Mouse (Mus musculus) heart, adult 9 months (tissue): ENCODE data around the gene Sarnp.

Experiments used
- DNase-seq, 2 experiments: peaks; one replicate each; pipeline ENCODE4 v3.0.0; 2022; ENCODE audit warnings: low spot score in 2 of 2

The Sarnp gene

GRCm38 (mm10) chr10:128916665-128917064, 99.5 kb downstream of the Sarnp start:
- DNase-seq: no peak

- DNase-seq: no peak
These were observed 100.3 kb downstream of the Sarnp start for GRCm38 (mm10) chr10:128917400-128917799.

- peak in 1 of 2 experiments; percentile 39 for DNase-seq
These were observed 101.1 kb downstream of the Sarnp start for GRCm38 (mm10) chr10:128918246-128918645.

GRCm38 (mm10) chr10:128919203-128919631, 102.1 kb downstream of the Sarnp start:
- DNase-seq: peak in 1 of 2 experiments; percentile 47

GRCm38 (mm10) chr10:128919966-128920365, 102.8 kb downstream of the Sarnp start:
- no peak for DNase-seq

- DNase-seq: peak; percentile 56 to 74
These were observed 103.6 kb downstream of the Sarnp start for GRCm38 (mm10) chr10:128920736-128921161.

GRCm38 (mm10) chr10:128921251-128921650, 104.1 kb downstream of the Sarnp start:
- no peak for DNase-seq

- no peak for DNase-seq
These were observed 105.0 kb downstream of the Sarnp start for GRCm38 (mm10) chr10:128921883-128922821.

- DNase-seq: no peak
These were observed 105.6 kb downstream of the Sarnp start, which contains the start of gene Rdh5 for GRCm38 (mm10) chr10:128922822-128923012. Gene Rdh5 (minus strand): TSS chr10:128922888.

- DNase-seq: peak; percentile 96
These were observed 106.0 kb downstream of the Sarnp start for GRCm38 (mm10) chr10:128923013-128923691.

GRCm38 (mm10) chr10:128923935-128924334, 106.8 kb downstream of the Sarnp start, which contains the start of gene Bloc1s1:
Gene Bloc1s1 (minus strand): TSS chr10:128924035.
- no peak for DNase-seq
